Mouse (Mus musculus) retina, postnatal 1 day (tissue): Measurements from ENCODE around the gene Troap.

ENCODE experiments used
- DNase-seq: peaks from one replicate; pipeline ENCODE4 v3.0.0-alpha.2; 2012

Gene Troap

GRCm38 (mm10) chr15:99115065-99115423 is 40.7 kb downstream of the Troap start:
- no peak for DNase-seq

GRCm38 (mm10) chr15:99116539-99116938 is 42.2 kb downstream of the Troap start:
- DNase-seq: peak; percentile 26

GRCm38 (mm10) chr15:99120814-99121213 is 46.4 kb downstream of the Troap start:
- DNase-seq: no peak

- DNase-seq: no peak
Measured at GRCm38 (mm10) chr15:99122642-99123041, 48.3 kb downstream of the Troap start.

DNA sequence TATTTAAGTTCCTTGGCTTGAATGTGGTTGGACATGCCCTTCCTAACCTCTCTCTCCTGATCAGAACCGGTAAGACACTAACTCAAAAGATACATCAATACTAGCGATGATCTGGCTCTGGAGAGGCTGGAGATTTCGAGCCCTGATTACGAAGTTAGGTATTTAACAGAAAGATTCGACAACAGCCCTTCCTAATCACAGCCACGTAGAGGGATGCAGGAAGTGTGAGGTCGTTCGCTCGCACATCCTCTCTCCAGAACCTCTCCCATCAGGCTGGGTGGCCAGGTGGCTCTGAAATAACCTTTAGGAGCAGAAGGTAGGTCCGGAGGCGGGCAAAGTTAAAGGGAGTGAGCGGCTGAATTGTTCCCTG is 51.3 kb downstream of the Troap start, which contains the start of gene Spats2:
Gene Spats2 (plus strand): TSS at position 206 of the 370 bp plus-strand sequence.
- no peak for DNase-seq

DNA sequence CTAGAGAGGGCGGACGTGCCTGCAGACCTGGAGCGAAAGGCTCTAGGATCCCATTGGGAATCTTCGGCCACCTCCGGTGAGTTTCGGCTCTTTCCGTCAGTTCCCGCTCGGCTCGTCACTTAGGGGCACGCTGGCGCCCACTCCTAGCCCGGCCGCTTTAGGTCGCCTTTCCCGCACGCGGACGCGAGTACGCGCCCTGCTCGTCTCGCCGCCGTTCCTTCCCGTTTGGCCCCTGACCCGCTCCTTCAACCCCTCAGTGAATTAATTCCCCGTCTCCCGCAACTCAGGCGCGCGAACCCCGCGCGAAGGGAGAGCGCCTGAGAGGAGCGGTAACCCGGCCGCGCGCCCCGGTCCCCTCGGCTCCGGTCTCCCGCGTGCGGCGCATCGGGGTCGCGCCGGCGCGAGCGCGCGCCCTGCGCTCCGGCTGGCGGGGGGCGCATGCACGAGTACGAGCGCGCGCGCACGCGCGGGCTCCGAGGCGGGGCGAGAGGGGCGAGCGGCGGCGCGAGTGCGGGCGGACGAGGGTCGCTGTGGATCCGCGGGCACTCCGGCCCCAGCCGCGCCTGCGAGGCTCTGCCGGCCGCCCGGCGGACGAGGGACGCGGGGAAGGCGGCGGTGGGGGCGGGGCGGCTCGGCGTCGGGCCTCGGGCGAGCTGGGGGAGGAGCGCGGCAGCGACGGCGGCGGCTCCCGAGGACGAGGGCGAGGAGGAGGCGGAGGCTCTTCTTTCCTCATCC is 51.9 kb downstream of the Troap start:
- peak; percentile 93 for DNase-seq

DNA sequence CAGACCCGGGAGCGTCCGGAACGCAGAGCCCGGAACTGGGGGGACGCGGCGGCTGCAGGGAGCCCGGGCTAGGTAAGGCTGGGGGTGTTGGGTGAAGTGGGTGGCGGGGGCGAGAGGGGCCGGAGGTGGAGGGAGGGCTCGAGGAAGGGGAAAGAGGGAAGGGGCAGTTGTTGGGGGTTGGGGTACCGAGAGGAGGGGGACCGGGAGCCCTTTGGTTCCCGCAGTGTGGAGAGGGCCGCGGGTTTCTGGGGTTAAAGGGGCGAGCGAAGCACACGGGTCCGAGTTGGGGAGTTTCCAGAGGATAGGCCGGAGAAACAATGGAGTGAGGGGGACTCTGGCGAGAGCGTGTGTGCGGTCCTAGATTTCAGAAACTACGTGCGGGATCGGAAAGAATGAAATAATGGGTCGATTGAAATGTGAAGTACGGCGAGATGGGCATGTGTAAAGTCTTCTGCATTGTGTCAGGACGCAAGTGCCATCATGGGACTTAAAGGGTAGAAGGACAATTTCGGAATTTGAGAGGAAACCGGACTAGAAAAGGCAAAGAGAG is 52.5 kb downstream of the Troap start:
- no peak for DNase-seq

DNA sequence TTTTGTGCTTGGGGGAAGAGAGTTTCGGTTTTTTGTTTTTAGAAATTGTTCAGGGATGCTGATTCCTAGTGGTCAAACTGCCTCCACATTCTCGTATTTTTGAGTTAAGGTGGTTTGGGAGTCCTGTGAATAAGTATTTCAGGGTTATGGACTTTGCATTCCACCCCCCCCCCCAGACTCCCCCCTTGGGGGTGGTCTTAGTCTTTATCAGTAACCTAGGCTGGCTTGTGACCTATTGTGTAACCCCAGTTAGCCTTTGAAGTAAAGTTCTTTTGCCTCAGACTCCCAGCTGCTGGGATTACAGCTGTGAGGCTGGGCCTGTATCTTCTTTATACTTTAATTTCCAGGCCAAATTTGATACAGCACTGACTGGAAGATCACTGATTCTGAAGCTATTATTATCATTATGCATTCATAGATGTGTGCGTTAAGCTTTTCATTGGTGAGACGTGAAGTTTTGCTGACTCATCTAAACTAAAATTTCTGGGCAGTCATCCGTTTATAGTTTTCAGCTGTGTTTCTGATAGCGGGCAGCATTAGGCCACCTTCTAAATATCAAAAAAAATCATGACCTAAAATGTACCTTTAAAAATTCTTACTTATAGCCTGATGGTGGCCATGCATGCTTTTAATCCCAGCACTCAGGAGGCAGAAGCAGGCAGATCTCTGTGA is 53.6 kb downstream of the Troap start:
- DNase-seq: no peak

DNA sequence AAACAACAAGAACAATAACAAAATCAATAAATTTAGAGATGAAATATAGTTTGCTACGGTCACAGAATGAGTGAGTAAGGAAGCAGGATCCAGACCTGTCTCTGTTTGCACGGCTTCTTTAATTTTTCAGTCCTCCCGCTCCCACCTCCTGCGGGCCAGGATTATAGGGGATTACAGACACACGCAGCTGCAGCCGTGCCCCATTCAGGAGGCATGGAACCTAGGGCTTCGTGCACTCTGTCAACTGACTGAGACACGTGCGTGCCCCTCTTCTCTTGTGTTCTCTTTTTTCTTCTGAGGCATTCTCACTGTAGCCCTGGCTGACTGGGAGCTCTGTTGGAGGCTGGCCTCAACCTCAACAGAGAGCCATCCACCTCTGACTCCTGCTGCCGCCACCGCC is 55.1 kb downstream of the Troap start:
- DNase-seq: peak; percentile 52

DNA sequence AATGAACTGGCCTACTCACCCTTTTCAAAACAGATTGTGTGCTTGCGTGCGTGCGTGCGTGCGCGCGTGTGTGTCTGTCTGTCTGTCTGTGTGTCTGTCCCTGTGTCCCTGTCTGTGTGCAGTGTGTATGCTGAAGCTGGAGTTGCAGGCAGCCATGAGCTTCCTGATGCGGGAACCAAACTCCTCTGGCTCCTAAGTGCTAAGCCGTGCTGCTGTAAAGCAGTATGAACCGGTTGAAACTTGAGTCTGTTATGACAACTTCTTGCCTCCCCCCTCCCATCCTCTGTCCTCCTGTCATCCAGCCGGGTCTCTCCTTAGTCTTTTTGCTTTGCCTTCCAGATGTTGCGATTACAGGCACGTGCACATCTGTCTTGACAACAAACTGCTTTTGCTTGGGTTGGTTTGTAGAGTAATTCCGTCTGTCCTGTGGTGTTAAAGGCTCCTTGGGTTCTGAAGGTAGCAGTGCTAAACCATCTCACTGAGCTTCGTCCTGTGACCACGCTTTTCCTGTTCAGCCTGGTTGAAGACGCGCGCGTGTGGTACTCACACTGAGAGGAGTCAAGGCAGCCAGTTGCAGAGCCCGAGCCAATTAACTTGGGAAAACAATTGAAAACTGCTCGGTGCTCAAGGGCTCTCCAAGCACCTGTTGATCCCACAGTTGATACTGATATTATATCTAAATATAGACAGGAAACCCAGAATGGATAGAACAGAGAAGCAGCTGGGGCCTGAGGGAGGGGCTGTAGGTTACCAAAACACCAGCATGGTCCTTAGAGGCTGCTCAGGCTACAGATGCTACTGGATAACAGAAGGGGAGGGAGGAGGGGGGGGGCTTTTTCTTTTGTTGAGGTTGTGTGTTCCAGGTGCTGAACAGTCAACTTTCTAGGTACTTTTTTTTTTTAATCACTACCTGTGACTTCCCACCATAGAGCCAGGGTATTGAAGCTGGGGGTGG is 55.9 kb downstream of the Troap start:
- no peak for DNase-seq
